Mouse (Mus musculus): ENCODE data around the gene Creld2.
A peak's percentile ranks its signal among the peaks of the same experiment; 100 is the strongest.

Gene Creld2

DNA sequence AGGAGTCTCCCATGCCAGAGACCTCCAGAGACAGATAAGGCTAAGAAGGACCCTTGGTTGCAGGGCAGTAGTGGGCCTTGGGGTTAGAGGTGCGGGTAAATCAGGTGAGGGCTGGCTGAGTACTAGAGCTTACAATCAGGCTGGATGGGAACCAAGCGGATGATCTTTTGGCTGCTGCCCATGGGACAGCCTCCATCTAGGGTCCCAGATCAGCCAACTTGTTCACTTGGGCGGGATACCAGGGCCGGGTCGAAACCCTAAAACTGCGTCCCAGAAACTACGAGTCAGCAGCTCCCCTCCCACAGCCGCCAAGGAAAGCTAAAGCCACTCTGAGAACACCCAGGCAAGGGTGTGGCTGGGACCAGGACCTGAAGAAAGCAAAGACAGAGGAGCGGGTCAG, 33.7 kb downstream of the Creld2 start:
- no peak for DNase-seq (ENCODE audit: low read depth)

DNA sequence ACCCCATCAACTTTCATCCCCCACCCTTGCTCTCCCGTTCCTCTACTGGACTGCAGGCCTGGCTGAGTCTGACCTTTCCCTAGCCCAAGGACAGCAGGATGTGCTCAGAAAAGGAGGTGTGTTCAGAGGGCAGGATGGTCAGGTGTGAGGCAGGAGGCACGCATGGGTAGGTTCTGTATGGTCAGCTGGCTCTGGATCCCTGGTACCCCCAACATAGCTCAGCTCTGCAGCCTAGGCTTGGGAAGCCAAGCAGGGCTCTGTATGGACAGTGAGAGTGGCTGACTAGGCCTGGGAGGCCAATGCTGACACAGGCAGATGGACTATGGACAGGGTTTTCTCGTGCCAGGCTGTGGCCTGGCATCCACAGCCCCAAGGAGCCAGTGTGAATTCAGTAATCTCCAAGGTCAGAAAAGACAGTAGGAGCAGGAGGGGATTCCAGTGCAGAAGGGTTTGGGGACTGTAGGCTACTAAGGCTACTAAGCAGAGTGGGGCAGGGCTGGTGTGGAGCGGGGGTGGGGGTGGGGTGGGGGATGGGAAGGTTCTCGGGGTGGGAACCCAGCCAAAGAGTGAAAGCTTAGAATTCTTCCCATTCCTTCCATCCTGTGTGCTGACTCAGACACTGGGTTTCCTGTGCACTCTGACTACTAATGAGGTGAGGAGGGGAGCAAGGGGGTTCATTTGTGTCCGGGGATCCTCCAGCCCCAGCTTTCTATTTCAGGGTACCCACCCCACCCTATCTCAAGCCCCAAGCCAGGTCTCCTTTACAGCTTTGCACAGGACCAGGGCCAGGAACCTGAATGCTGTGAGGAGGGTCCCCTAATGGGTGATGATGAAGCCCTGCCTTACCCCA, 34.9 kb downstream of the Creld2 start:
- no peak for DNase-seq (ENCODE audit: low read depth)

DNA sequence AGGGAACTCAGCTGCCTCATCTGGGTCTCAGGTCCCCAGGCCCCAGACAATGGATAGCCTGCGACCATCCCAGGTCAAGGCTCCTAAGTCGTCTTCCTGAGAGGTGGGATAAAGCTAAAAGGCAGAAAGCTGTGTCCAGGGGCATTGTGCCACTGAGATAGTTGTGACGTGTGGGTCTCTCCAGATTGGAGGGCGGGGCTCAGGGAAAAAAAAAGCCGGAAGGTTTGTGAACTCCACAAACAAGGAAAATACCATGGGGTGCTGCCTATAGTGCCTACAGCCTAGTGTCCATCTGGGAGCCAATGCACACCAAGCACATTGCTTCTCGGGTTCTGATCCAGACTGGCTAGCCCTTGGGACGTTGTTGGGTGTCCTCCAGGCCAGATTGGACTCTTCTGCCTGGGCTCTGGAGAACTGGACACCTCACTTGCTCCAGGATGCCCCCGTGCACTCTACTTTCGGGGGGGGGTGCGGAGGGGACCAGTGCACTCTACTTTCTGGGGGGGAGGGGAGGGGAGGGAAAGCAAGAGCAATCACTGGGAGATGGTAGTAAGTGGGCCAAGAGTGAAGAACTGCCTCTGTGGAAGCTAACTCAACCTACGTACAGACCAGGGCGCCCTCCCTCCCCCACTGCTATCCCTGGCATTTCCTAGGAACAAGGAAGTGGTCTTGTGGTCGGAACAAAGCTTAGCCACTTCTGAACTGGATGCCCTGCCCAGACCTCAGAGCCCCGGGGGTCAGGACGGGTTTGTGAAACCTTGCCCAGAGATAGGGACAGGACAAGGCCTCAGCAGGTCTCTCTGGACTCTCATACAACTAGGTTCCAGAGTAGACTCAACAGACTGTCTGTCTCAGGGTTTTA, 35.8 kb downstream of the Creld2 start:
- no peak for DNase-seq (ENCODE audit: low read depth)

DNA sequence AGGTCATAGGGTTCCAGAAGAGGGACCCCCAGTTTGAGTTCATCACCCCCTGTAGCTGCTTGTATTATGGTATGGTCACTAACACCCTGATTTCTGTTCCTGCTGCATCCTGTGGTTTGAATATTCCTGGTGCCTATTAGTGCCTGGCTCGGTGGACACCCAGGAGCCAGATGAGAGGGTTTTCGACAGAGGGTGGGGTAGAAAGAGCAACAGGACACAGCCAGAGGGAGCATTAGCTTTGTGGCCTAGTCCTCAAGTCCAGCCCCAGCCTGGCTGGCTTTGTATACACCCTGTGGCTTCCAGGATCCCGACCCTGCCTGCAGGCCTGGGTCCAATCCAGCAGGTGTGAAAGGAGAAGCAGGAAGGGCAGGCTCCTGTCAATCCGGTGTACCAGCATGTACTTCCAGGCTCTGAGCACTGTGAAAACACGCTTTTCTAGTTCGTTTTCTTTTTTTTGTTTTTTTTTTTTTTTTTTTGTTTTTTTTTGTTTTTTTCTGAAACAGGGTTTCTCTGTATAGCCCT, 36.5 kb downstream of the Creld2 start:
- no peak for DNase-seq (ENCODE audit: low read depth)

DNA sequence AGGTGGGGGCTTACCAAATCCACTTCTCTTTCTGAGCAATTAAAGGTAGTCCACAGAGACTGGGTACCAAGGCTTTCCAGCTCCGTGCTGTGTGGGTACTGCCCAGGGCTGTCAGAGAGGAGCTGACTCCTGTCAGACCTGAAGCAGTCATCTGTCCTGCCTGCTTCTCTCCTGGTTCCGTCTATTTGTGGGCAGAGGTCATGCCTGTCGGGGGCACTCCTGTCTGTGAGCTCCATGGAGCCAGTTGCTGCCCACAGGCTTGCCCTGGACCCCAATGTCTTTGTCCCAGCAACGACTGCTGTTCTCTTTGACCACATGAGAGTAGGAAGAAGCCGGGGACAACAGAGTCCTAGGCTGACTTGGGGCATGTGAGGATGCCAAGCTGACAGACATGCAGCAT, 37.2 kb downstream of the Creld2 start:
- no peak for DNase-seq (ENCODE audit: low read depth)

DNA sequence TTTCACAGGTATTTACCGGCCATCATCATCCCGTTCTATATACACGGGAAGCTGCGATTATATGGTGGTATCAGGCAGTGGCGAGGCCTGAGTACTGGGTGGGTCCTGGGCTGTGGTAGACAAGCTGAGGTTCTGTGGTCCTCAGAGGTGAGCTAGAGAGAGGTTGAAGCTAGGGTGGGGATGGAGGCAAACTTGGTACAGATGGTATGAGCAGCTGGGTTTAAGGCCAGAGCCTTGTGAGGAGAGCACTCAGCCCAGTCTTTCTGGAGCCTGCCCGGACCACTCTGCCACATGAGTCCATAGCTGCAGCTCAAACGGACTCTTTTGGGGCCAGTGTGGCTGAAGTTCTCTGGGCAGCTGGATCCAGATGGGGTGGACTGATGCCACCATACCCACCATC, 37.9 kb downstream of the Creld2 start:
- no peak for DNase-seq (ENCODE audit: low read depth)

DNA sequence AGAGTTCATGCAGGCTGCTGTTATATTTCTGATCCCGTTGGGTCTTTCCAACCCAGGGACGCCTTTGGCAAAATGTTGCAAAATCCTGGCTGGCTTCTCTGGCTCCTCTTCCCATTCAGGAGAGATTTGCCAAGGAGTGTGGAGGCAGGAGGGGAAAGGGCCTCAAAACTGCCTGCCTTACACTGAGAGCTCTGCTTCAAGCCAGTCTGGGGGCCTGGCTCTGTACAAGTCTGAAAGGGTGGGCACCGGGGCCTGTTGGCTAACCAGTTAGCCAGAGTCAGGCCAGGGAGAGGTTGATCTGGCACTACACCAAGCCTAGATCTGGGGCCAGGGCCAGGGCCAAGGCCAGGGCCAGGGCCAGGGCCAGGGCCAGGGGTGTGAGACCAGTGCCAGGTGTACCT, 38.7 kb downstream of the Creld2 start:
- DNase-seq (ENCODE audit: low read depth) = no peak

DNA sequence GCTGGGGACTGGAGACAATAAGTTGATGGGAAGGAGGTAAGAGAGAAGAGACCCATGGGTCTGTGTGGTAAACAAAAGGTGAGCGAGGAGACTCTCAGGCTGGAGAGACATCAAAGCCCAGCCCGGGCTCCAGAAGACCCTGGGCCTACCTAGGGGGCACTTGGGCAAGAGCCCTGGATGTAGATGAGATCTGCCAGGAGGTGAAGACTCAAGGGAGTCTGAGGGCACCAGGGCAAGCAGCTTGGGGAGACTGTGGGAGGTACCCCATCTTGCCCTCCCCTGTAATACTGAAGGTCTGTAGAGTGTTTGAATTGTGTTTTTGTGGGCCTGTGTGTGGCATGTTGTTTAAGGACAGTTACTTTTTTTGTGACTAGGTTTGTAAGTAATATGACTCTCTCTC, 39.3 kb downstream of the Creld2 start:
- DNase-seq (ENCODE audit: low read depth) = no peak

DNA sequence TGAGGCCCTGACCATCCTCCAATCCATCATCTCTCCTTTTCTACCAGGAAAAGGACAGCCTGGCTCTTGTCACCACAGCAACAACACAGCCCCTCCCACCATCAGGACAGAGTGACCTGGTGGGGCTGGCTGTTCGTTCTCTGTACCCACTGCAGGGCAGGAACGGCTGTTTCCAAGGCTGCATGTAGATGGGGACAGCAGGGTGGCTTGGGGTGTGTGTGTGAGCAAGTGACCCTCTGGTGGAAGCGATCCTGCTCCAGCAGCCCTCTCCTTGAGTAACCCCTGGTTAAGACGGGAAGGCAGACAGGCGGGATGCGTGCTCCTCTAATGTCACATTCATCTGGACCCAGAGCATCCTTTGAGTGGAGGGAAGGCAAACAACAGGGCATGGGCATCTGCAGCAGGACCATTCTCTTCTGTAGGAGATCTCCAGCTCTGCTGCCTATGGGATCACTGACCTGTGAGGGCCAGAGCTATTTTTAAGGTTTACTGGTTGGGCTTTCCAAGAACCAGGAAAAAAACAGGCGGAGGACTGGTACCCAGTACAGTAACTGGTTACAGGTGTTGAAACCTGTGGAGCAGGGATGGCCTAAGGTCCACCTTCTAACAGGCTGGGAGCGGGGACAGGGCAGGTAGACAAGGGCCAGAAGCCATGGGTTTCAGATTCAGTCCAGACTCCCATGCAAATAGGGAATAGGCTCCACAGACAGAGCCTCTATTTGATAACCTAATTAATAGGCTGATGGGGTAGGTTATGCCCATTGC, 39.9 kb downstream of the Creld2 start:
- no peak for DNase-seq (ENCODE audit: low read depth)

DNA sequence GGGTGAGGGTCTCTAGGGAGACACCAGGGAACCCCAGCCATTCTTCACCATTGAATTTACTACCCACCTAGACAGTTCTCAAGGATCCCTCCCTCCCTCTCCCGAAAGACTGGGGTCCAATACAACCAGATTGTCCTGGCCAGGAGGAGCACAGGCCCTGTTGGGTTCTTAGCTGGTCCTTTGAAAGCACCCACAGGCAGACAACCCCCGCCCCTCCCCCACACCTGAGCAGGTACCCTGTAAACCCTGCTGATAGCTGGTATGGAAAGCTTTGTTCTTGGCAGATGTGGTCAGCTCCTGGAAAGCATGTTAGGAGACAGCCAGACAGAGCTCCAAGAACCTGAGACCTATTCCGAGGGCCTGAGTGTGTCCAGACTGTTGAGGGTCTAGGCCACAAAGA, 41.3 kb downstream of the Creld2 start:
- no peak for DNase-seq (ENCODE audit: low read depth)

DNA sequence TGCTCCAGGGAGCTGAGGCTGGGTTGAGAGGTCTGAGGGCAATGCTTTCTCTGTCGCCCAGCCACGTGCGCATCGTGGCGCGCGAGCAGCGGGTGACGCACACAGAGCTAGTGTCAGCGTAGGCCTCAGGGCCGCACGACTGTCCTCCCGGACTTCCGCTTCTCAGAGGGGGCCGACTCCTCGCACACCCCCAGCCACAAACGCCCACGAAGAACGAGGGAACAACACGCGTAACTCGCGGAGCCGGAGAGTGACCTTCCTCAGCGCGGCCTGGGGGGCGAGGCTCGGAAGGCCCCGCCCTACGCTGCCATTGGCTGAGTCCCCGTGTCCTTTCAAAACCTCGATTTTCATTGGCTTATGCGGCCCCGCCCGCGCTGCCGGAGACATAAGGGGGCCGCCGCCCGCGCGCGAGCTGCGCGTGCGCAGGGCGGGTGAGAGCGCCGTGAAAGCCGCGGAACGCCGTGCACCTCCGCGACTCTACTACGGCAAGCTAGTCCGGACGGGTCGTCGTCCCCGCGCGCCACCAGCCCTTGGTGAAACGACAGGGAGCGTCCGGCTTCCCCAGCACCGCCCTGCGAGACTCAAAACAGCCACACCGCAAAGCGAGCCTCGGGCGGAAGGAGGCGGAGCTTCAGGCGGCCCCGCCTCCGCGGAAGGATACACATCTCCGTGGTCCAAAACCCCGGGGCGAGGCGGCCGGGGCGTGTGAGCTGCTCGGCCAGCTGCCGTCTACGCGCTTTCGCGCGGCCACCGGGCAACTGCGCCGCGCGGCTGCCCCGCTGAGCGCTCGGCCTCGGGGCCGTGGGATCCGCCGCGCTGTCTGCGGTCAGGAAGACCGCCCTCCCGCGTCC, 42.6 kb downstream of the Creld2 start, which contains the start of gene Pim3:
Pim3 (plus strand) TSS at position 415 of the 851 bp plus-strand sequence.
- peak; percentile 98 for DNase-seq (ENCODE audit: low read depth)

DNA sequence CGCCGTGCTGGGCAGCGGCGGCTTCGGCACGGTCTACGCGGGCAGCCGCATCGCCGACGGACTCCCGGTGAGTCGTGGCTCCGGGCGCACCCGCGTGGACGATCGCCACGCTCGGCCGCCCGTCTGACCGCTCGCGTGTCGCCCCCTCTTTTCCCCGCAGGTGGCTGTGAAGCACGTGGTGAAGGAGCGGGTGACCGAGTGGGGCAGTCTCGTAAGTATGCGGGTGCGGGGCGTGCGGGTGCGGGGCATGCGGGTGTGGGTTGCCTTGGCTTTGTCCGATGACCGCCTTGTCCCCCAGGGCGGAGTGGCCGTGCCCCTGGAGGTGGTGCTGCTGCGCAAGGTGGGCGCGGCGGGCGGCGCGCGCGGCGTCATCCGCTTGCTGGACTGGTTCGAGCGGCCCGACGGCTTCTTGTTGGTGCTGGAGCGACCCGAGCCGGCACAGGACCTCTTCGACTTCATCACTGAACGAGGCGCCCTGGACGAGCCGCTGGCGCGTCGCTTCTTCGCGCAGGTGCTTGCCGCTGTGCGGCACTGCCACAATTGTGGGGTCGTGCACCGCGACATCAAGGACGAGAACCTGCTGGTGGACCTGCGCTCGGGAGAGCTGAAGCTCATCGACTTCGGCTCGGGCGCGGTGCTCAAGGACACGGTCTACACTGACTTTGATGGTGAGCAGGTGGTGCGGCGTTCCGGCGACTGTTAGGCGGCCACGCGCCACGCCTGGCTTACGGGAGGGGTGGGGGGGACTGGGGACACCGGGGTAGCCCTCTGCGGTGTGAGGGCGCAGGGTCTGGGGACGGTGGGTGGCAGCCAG, 43.6 kb downstream of the Creld2 start:
- peak; percentile 72 for DNase-seq (ENCODE audit: low read depth)

DNA sequence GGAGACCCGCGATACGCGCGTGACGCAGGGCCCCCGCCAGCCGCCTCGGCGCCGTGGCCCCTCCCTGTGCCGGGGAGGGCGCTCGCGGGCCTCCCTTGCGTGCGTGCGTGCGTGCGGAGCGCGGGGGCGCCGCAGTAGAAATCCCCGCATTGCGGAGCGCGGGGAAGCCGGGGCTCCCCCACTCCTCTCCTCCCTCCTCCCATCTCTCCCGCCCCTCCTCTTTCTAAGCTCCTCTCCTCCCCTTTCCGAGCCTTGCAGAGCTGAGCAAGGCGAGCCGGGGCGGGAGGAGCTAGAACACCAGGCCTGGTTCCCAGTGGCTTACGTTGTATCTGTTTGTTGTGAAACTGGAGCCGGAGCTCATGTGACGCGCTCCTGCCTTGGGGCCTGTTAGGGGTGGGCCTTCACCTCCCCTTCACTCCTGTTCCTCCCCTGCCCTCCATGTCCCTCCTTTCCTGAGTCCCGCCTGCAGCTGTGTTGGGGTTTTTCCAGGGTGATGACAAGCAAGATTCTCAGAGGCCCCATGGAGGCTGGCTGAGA, 44.3 kb downstream of the Creld2 start:
- peak; percentile 86 for DNase-seq (ENCODE audit: low read depth)

DNA sequence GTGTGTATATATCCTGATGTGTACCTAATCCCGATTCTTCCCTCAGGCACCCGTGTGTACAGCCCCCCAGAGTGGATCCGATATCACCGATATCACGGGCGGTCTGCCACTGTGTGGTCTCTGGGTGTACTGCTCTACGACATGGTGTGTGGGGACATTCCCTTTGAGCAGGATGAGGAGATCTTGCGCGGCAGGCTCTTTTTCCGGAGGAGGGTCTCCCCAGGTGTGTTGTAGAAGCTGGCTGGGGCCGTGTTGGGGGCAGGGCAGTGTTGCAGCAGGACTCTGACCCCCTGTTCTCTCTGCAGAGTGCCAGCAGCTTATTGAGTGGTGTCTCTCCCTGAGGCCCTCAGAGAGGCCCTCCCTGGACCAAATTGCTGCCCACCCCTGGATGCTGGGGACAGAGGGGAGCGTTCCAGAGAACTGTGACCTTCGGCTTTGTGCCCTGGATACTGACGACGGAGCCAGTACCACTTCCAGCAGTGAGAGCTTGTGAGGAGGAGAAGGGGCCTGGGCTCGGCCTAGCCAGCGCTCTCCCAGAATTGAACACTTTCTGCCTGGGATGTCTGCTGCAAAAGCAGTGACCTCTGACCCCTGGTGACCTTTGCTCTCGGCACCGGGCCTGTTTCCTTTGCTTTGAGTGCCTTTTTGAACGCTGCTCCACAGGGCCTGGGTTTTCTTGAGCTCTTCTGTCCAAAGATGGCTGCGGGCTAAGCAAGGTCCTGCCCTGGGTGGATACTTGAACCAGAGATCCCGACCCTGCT, 45.0 kb downstream of the Creld2 start:
- DNase-seq (ENCODE audit: low read depth) = no peak

DNA sequence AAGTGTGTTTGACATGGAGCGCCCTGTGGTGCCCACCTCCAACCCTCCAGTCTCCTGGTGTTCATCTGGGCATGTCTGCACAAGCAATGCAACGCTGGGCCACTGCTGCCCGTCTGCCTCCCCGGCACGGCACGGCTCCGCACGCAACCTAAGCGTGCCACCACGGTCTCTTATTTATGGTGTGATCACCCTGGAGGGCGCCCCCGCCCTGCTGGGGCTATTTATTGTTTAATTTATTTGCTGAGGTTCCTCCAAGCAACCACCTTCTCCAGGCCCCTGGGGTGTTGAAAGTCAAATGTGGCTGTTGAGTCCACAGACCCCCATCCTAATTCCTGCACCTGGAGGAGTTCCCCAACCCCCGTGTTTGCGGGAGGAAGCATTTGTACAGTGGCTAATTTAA, 45.6 kb downstream of the Creld2 start:
- DNase-seq (ENCODE audit: low read depth) = no peak

DNA sequence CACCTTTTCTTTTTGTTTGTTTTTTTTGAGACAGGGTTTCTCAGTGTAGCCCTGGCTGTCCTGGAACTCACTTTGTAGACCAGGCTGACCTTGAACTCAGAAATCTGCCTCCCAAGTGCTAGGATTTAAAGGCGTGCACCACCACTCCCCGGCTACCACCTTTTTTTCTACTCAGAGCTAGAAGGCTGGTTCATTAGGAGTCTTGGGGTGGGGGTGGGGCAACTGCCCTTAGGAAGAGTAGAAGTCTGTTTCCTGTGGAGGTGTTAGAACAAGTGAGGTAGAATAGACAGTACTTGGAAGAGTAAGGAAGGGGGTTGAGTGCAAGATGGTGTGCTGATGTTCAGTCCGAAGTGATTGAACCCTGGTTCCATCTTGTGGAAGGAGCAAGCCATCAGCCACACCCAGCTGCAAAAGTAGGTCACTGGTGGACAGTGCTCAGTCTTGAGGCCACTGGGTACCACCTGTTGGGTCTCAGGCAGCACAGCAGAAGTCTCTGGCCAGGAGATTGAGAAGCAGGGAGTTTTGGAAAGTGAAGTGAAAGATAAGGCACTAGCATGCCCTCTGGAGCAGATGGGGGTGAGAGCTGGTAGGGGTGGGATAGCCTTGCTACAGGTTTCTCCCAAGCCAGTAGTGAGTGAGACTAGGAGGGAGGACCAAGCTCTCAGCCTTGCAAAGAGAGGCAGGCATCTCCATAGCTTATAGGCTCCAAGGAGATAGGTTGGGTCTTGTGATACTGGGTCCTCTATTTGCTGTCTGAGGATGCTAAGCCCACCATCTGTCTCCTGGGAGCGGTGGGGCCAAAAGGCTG, 46.6 kb downstream of the Creld2 start:
- DNase-seq (ENCODE audit: low read depth) = no peak

DNA sequence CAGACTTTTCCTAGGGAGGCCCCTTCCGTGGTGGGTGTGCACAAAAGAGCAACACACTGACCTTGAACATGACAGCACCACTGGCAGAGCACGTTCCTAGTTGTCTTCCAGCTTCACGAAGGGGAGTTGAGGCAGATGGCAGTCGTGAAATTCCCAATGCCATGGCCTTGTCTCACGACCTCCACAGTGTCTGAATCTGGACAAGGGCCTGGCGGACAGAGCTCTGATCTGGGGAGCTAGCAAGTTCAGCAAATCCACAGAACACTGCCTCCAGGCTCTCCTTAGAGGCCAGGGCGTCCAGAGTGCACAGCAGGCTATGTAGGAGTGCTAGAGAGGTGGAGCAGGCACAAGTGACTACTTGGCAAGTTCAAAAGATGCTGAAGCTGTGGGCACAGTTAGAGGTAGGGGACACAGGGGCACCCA, 47.5 kb downstream of the Creld2 start:
- no peak for DNase-seq (ENCODE audit: low read depth)

DNA sequence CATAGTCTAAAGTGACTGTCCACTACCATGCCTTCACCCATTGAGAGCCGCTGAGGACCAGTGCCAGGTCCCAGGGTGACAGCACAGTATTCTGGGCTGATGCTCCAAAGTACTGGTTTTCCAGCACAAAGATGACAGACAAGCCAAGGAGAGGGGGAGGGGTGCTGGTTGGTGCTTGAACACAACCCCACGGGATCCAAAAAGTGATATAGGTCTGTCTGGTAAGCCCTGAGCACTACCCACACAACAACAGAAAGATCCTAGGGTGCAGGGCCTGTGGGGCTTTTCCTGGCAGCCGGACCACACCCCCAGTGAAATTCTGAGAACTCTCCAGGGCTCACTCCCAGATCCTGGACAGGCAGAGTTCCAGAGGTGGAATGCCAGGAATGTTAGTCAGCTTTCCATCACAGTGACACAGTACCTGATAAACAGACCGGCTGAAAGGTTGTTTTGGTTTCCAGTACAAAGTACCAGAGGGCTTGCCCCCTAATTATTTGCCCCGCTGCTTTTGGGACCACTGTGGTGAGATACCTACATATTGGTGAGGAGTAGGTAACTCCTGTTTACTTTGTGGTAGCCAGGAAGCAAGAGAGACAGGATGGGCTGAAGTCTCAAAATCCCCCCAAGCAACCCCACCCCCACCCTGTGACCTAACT, 48.0 kb downstream of the Creld2 start:
- DNase-seq (ENCODE audit: low read depth) = no peak
